Comparison of ENCODE assay signal across 26 mouse cellular contexts in genomic region chr3:96539316-96539715, GRCm38 (mm10). TPM values are rescaled to one million over a fixed set of nuclear protein-coding genes. Genes with fewer than 3 reads are reported as not detected.
"Had no signal": no experiment of that assay in that cellular context is flagged by ENCODE, and none has a peak within 500 bp of the region (broad histone marks: within the 10 kb centered on the region; RNA-seq: fewer than 3 reads in every experiment).

No protein-coding gene starts in this region.

- H3K36me3 ChIP-seq: heart, embryonic 13.5 days; heart, embryonic 15.5 days; hindbrain, embryonic 13.5 days; hindbrain, embryonic 15.5 days; limb, embryonic 12.5 days; limb, embryonic 15.5 days; liver, embryonic 12.5 days had no signal

- H3K9ac ChIP-seq: heart, embryonic 13.5 days; heart, embryonic 15.5 days; hindbrain, embryonic 13.5 days; hindbrain, embryonic 15.5 days; limb, embryonic 12.5 days; limb, embryonic 15.5 days; liver, embryonic 12.5 days; liver, embryonic 14.5 days had no signal

- H3K4me3 ChIP-seq: heart, adult 2 months; heart, embryonic 13.5 days; heart, embryonic 15.5 days; hindbrain, embryonic 13.5 days; hindbrain, embryonic 15.5 days; layer of hippocampus, adult 2 months; left cerebral cortex, adult 2 months; limb, embryonic 12.5 days; limb, embryonic 15.5 days; liver, embryonic 12.5 days had no signal

- DNase-seq: gastrocnemius, postnatal 14 days; gastrocnemius, postnatal 36 days; heart, adult 11 months; heart, adult 2 months; heart, postnatal 14 days; heart, postnatal 36 days; kidney, adult 11 months; kidney, adult 8-10 months; kidney, postnatal 10 days; kidney, postnatal 25 days; kidney, postnatal 4 days had no signal

- H3K4me1 ChIP-seq: heart, embryonic 13.5 days; hindbrain, embryonic 13.5 days; hindbrain, embryonic 15.5 days; limb, embryonic 15.5 days; liver, embryonic 12.5 days had no signal

- ATAC-seq: hindbrain, postnatal 0 days; intestine, embryonic 16.5 days; liver, embryonic 12.5 days had no signal

- H3K27ac ChIP-seq: heart, adult 2 months; heart, embryonic 13.5 days; heart, embryonic 15.5 days; hindbrain, embryonic 13.5 days; hindbrain, embryonic 15.5 days; hindbrain, postnatal 0 days; layer of hippocampus, adult 2 months; left cerebral cortex, adult 2 months; limb, embryonic 12.5 days; limb, embryonic 15.5 days; liver, embryonic 12.5 days; liver, embryonic 14.5 days had no signal

- H3K27me3 ChIP-seq: heart, embryonic 15.5 days; hindbrain, embryonic 15.5 days; limb, embryonic 15.5 days had no signal

- H3K4me2 ChIP-seq: heart, embryonic 11.5 days; heart, embryonic 13.5 days; heart, embryonic 15.5 days; hindbrain, embryonic 13.5 days; hindbrain, embryonic 15.5 days; limb, embryonic 12.5 days; limb, embryonic 15.5 days; liver, embryonic 12.5 days had no signal

- H3K9me3 ChIP-seq: heart, embryonic 13.5 days; heart, embryonic 15.5 days; hindbrain, embryonic 13.5 days; hindbrain, embryonic 15.5 days; limb, embryonic 12.5 days; limb, embryonic 15.5 days; liver, embryonic 12.5 days had no signal

RNA-seq across cellular contexts. Expression of gene Gm16253, which starts 37.5 kb away (rescaled TPM):
- polyA plus RNA-seq: gonadal fat pad, adult 2 months; heart, adult 2 months; liver, adult 2 months; liver, embryonic 14.5 days had no signal
